Mouse (Mus musculus) lung, postnatal 0 days (tissue): ENCODE results near the gene Gm12216. TPM values are rescaled to one million over a fixed set of nuclear protein-coding genes. Genes with fewer than 3 reads are reported as not detected.
A peak's percentile ranks its signal among the peaks of the same experiment; 100 is the strongest.

ENCODE experiments used
- ATAC-seq: fragments of 200-750 bp; cut with Nextera tagmentation; 2 replicates; pipeline ENCODE4 v1.8.0; 2017; ENCODE audit warnings: moderate library complexity
- DNase-seq: peaks from one replicate; pipeline ENCODE4 v3.0.0-alpha.2; 2016; ENCODE audit warnings: low spot score
- H3K27ac ChIP-seq: fragments of 300-500 bp; sonication (generic); 2 replicates; pipeline ENCODE4 v1.5.1; 2014; ENCODE audit warnings: antibody characterized with exemption, mild to moderate bottlenecking, low read length, mixed read lengths
- H3K27me3 ChIP-seq: fragments of 300-500 bp; sonication (generic); replicated peaks from 2 replicates; pipeline ENCODE4 v1.6.1; 2014; ENCODE audit warnings: low read length, mixed read lengths; ENCODE audit not compliant: insufficient read depth
- H3K36me3 ChIP-seq: fragments of 300-500 bp; sonication (generic); 2 replicates; pipeline ENCODE4 v1.6.1; 2014; ENCODE audit warnings: low read length, mixed read lengths; ENCODE audit not compliant: insufficient read depth
- H3K4me1 ChIP-seq: fragments of 300-500 bp; sonication (generic); 2 replicates; pipeline ENCODE4 v1.6.1; 2014; ENCODE audit warnings: antibody characterized with exemption, low read depth, low read length, mixed read lengths; ENCODE audit not compliant: insufficient read depth
- H3K4me2 ChIP-seq: fragments of 300-500 bp; sonication (generic); replicated peaks from 2 replicates; pipeline ENCODE4 v1.6.1; 2014; ENCODE audit warnings: low read depth, mild to moderate bottlenecking, low read length, moderate library complexity, mixed read lengths
- H3K4me3 ChIP-seq: fragments of 300-500 bp; sonication (generic); 2 replicates; pipeline ENCODE4 v1.5.1; 2014; ENCODE audit warnings: low read depth, low read length
- H3K9ac ChIP-seq: fragments of 300-500 bp; sonication (generic); replicated peaks from 2 replicates; pipeline ENCODE4 v1.6.1; 2014; ENCODE audit warnings: low read depth, mild to moderate bottlenecking
- H3K9me3 ChIP-seq: fragments of 300-500 bp; sonication (generic); 2 replicates; pipeline ENCODE4 v1.6.1; 2016; ENCODE audit warnings: low read length, mixed read lengths
- CTCF ChIP-seq: IDR thresholded peaks from 2 replicates; pipeline ENCODE4 v1.5.1; 2016; ENCODE audit warnings: antibody characterized with exemption, mild to moderate bottlenecking
- EP300 ChIP-seq: IDR thresholded peaks from 2 replicates; pipeline ENCODE4 v1.6.1; 2016; ENCODE audit warnings: antibody characterized with exemption, mild to moderate bottlenecking, control low read depth
- WGBS: fragments of 180-500 bp; shearing (Covaris S2); extraction: QIAGEN DNeasy Blood & Tissue Kit; methylation state at CpG from one replicate; pipeline ENCODE4 v1.1.7; 2014; 5-methylcytosine and 5-hydroxymethylcytosine counted together
- polyA plus RNA-seq: library from polyadenylated mRNA; unstranded; fragments of >200 nt; fragmentation: Nextera tagmentation; extraction: Ambion mirVana; gene quantifications from 2 replicates; pipeline ENCODE4 v1.2.1, GENCODE M21; 2015

Gene Gm12216
- polyA plus RNA-seq, 1 experiment from 2014 or later, result 5.4 TPM

DNA sequence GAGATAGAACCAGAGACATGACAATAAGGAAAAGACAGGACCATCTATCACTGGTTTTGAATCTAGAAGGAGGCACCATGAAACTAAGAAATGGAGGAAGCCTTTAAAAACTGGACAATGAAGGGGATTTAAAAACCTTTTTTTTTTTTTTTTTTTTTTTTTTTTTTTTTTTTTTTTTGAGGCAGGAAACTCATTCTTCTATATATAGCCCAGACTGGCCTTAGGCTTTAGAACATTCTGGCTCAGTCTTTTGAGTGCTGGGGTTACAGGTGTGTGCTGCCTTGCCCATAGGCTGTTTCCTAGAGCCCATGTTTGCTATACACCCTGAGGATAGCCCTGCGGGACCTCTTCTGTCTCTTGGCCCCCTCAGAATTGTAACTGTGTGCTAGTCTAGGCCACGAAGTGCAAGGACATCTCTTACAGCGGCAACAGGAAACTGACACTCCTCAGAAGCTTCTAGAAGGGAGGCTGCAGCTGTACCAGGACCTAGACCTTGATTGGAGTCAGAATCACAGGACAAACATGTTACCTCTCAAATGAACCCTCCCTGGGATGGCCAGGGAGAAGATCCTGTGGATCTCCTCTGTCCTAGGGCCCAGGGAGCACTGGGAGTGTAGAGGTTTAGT, 73.6 kb downstream of the Gm12216 start:
- ATAC-seq (no peak), DNase-seq (no peak)
- no peak overlapping the region for H3K4me2 ChIP-seq
- 50% methylated on average over 3 of the region's 3 CpGs for WGBS
- H3K9me3 ChIP-seq, result no peaks in the 10 kb centered on the region
- no peak overlapping the region for H3K4me3 ChIP-seq
- peak overlapping the region; percentile 49; the same call in 1 of the 2 replicates for H3K27ac ChIP-seq
- H3K27me3 ChIP-seq, result no peaks in the 10 kb centered on the region
- H3K9ac ChIP-seq, result no peak overlapping the region
- H3K36me3 ChIP-seq, result no peaks in the 10 kb centered on the region
- H3K4me1 ChIP-seq, result peaks cover 9% of the 10 kb centered on the region
- TF ChIP-seq EP300, result no peak
- TF ChIP-seq CTCF, result no peak

DNA sequence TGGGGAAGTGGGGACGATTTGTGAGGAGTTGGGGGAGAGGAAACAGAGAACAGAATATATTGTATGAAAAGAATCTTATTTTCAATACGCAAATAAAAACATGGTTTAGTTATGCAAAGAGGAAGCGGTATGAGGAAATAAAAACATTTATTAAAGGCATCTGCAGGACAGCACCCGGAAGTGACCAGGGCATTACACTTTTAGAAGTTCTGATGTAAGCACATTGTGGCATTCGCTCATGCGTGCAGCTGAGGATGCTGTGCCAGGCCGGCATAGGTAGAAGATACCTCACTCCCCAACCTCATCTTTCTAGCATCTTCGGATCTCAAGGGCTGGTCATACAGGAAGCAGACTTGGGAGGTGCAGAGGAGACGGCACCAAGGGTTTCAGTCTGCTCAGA, 75.8 kb downstream of the Gm12216 start:
- Histone ChIP-seq H3K27me3 (no peaks in the 10 kb centered on the region), H3K9me3 (no peaks in the 10 kb centered on the region), H3K4me1 (peaks cover 6% of the 10 kb centered on the region), H3K4me2 (no peak overlapping the region), H3K4me3 (no peak overlapping the region), H3K27ac (no peak overlapping the region), H3K36me3 (no peaks in the 10 kb centered on the region), H3K9ac (no peak overlapping the region)
- TF ChIP-seq EP300, result no peak
- no peak for TF ChIP-seq CTCF
- ATAC-seq, result no peak
- no peak for DNase-seq
- WGBS, result 73% methylated on average over 9 of the region's 9 CpGs

DNA sequence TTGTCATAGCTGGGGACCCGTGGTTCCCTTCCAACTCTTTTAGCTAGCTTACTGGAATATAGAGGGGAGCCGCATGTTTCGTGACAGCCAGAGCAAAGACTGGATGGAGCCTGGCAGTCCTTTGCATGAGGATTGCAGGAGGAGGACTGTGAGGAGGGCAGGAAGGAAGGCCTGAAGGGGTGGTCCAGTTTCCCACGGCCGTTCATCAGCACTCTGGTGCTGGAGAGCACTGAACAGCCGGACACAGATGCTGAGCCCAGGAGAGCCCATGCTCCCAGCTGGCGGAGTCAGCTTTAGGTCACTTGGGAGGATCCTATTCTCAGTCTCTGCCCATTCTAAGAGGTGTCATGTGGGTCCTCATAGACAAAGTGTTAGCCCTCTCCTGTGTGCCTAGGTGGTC, 77.1 kb downstream of the Gm12216 start:
- Histone ChIP-seq H3K4me2 (no peak overlapping the region), H3K36me3 (0 out of 2 replicates have a peak, but pooled peaks cover 1% of the 10 kb centered on the region), H3K9ac (no peak overlapping the region), H3K9me3 (no peaks in the 10 kb centered on the region), H3K4me3 (no peak overlapping the region), H3K27me3 (no peaks in the 10 kb centered on the region), H3K27ac (no peak overlapping the region), H3K4me1 (peaks cover 6% of the 10 kb centered on the region)
- 74% methylated on average over 7 of the region's 7 CpGs for WGBS
- DNase-seq (no peak), ATAC-seq (no peak)
- no peak for TF ChIP-seq EP300
- no peak for TF ChIP-seq CTCF

DNA sequence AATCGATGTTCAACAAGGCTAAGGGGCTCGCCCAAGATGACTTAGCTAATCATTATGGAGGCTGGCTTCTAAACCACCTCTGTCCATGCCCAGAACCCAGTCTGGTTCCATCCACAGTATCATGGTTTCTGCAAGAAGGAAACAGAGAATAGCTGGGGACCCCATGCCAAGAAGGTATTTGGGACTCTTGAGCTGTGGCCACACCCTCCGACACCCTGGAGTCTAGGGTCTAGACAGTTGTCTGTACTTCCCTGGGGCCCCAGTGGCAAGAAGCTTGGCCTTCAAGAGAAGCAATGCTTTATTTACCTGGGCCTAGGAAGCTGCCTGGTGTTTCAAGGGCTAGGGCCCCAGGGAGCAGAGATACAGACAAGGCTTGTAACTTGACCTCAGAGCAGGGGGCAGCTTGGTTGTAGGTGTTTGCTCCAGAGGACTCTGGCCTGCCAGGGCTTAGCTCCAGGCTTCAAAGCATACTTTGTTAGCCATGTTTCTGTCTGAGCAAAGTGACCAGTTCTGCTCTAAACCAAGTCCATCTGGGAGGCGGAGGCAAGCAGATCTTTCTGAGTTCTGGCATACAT, 77.8 kb downstream of the Gm12216 start:
- Histone ChIP-seq H3K9ac (no peak overlapping the region), H3K27ac (no peak overlapping the region), H3K9me3 (no peaks in the 10 kb centered on the region), H3K4me3 (no peak overlapping the region), H3K4me1 (peaks cover 6% of the 10 kb centered on the region), H3K27me3 (no peaks in the 10 kb centered on the region), H3K36me3 (peaks cover 8% of the 10 kb centered on the region), H3K4me2 (no peak overlapping the region)
- DNase-seq (no peak), ATAC-seq (no peak)
- WGBS, result 93% methylated on average over 4 of the region's 4 CpGs
- TF ChIP-seq EP300 (no peak), CTCF (no peak)

DNA sequence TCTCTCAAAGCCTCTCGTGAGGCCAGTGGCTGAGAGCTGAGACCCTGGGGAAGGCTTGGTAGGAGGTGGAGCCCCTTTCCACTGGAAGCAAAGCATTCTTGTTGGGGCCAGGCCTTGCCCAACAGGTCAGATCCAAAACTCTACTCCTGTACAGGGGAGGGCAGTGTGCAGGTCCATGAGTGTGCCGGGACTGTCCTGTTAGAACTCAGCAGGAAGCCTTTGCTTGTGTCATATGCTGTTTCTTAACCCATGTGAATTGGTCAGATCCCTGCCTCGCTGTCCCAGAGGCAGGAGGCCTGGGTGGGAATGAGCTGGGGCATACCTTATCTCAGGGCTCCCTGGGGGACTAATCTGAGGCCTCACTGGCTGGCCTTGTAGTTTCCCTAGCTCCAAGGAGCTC, 78.8 kb downstream of the Gm12216 start:
- DNase-seq (no peak), ATAC-seq (no peak)
- 60% methylated on average over 3 of the region's 3 CpGs for WGBS
- Histone ChIP-seq H3K4me1 (no peaks in the 10 kb centered on the region), H3K4me3 (no peak overlapping the region), H3K9ac (no peak overlapping the region), H3K9me3 (no peaks in the 10 kb centered on the region), H3K27me3 (no peaks in the 10 kb centered on the region), H3K4me2 (no peak overlapping the region), H3K27ac (no peak overlapping the region), H3K36me3 (peaks cover 17% of the 10 kb centered on the region)
- TF ChIP-seq EP300, result no peak
- no peak for TF ChIP-seq CTCF

DNA sequence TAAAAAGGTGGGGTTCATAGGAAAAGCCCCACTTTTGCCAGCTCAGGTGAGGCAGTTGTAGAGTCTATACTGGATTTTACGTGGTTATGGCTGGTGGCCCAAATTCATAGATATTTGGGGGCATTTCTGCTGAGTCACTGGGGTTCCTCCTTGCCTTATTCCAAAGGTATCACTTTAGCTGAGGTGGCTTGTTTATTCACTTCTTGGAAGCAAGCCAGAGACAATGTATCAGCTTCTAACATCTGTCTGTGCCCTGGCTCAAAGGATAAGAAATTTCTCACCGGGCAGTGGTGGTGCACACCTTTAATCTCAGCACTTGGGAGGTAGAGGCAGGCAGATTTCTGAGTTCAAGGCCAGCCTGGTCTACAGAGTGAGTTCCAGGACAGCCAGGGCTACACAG, 79.2 kb downstream of the Gm12216 start:
- H3K9me3 ChIP-seq, result no peaks in the 10 kb centered on the region
- peaks cover 22% of the 10 kb centered on the region for H3K36me3 ChIP-seq
- no peaks in the 10 kb centered on the region for H3K27me3 ChIP-seq
- H3K27ac ChIP-seq, result no peak overlapping the region
- DNase-seq (no peak), ATAC-seq (no peak)
- WGBS, result 45% methylated on average over 2 of the region's 2 CpGs
- TF ChIP-seq CTCF, result no peak
- TF ChIP-seq EP300, result no peak
- H3K4me3 ChIP-seq, result no peak overlapping the region
- no peaks in the 10 kb centered on the region for H3K4me1 ChIP-seq
- no peak overlapping the region for H3K4me2 ChIP-seq
- no peak overlapping the region for H3K9ac ChIP-seq
